Mouse (Mus musculus) Muller cell, postnatal 12 days (primary cell): ENCODE data around the gene Ddx27.
"Not testable (repeated sequence)": the region's sequence is repeated elsewhere in the genome, so short reads cannot be mapped to it uniquely, and the experiment has no call there.

ENCODE experiments used
- DNase-seq: peaks from one replicate; pipeline ENCODE4 v3.0.0-alpha.2; 2015; ENCODE audit errors: inconsistent ontology term

The Ddx27 gene

GRCm38 (mm10) chr2:167014702-167015381 is at the start of gene Ddx27:
Ddx27 (plus strand) TSS chr2:167015193.
- peak; percentile 93 for DNase-seq

GRCm38 (mm10) chr2:166973153-166973552 is 41.8 kb upstream of the Ddx27 start:
- peak; percentile 58 for DNase-seq

- no peak for DNase-seq
These were observed 40.7 kb upstream of the Ddx27 start for GRCm38 (mm10) chr2:166974177-166974872.

GRCm38 (mm10) chr2:166976356-166976755 is 38.6 kb upstream of the Ddx27 start:
- no peak for DNase-seq

GRCm38 (mm10) chr2:166977490-166977889 is 37.5 kb upstream of the Ddx27 start:
- DNase-seq = no peak

- DNase-seq = no peak
These were observed 34.8 kb upstream of the Ddx27 start for GRCm38 (mm10) chr2:166980161-166980560.

- no peak for DNase-seq
These were observed 31.6 kb upstream of the Ddx27 start for GRCm38 (mm10) chr2:166983351-166983894.

GRCm38 (mm10) chr2:166990861-166991260 is 24.1 kb upstream of the Ddx27 start:
- DNase-seq = no peak

GRCm38 (mm10) chr2:166991945-166992344 is 23.0 kb upstream of the Ddx27 start:
- peak; percentile 56 for DNase-seq

- DNase-seq = peak; percentile 21
These were observed 19.8 kb upstream of the Ddx27 start for GRCm38 (mm10) chr2:166995021-166995795.

GRCm38 (mm10) chr2:166995796-166996532 is 19.0 kb upstream of the Ddx27 start, which contains the start of gene Stau1:
Stau1 (minus strand) TSS chr2:166996299.
- peak; percentile 99 for DNase-seq

GRCm38 (mm10) chr2:166996533-166996894 is 18.5 kb upstream of the Ddx27 start:
- DNase-seq = no peak

- DNase-seq = no peak
These were observed 13.5 kb upstream of the Ddx27 start for GRCm38 (mm10) chr2:167001486-167001885.

GRCm38 (mm10) chr2:167004099-167004854 is 10.7 kb upstream of the Ddx27 start:
- peak; percentile 49 for DNase-seq

- no peak for DNase-seq
These were observed 8.6 kb upstream of the Ddx27 start for GRCm38 (mm10) chr2:167006355-167006754.

GRCm38 (mm10) chr2:167007001-167007491 is 7.9 kb upstream of the Ddx27 start:
- DNase-seq = no peak

GRCm38 (mm10) chr2:167007565-167007964 is 7.4 kb upstream of the Ddx27 start:
- not testable (repeated sequence) for DNase-seq

GRCm38 (mm10) chr2:167009483-167009882 is 5.5 kb upstream of the Ddx27 start:
- no peak for DNase-seq

GRCm38 (mm10) chr2:167010546-167010945 is 4.4 kb upstream of the Ddx27 start:
- no peak for DNase-seq

GRCm38 (mm10) chr2:167015382-167015718 is 357 bp downstream of the Ddx27 start:
- no peak for DNase-seq

GRCm38 (mm10) chr2:167019396-167019795 is 4.4 kb downstream of the Ddx27 start:
- DNase-seq = no peak
